Mouse (Mus musculus) spleen, embryonic (tissue): ENCODE results near the gene Cerk.

Experiments used
- CTCF ChIA-PET: fragments of 350-600 bp; sonication (Branson Sonifier 250); formaldehyde crosslinking; loops from one replicate; lab custom pipeline; 2022; lab: Charles Lee

Gene Cerk

GRCm38 (mm10) chr15:86167787-86168504 lies 18.0 kb downstream of the Cerk start:
- CTCF ChIA-PET = interaction anchor here (0.7 to 1.6 kb wide), 2 partner anchors 11 to 37 kb away, joined by 3 read pairs; no protein-coding TSS in a partner anchor

- CTCF ChIA-PET = interaction anchor here (1.0 kb wide), 1 partner anchor 27 kb away, joined by 3 read pairs; no protein-coding TSS in a partner anchor
Measured at GRCm38 (mm10) chr15:86167032-86167655, 18.8 kb downstream of the Cerk start.

GRCm38 (mm10) chr15:86165811-86166590 lies 19.9 kb downstream of the Cerk start:
- CTCF ChIA-PET = interaction anchor here (0.6 to 1.0 kb wide), 2 partner anchors 26 to 43 kb away, joined by 3 to 22 read pairs; no protein-coding TSS in a partner anchor

GRCm38 (mm10) chr15:86164718-86165345 lies 21.1 kb downstream of the Cerk start:
- CTCF ChIA-PET = interaction anchor here (0.5 kb wide), 1 partner anchor 18 kb away, joined by 4 read pairs; no protein-coding TSS in a partner anchor

GRCm38 (mm10) chr15:86161800-86162199 lies 24.1 kb downstream of the Cerk start:
- CTCF ChIA-PET = interaction anchor here (0.7 to 1.7 kb wide), 4 partner anchors 11 to 34 kb away, joined by 4 to 6 read pairs (median 5); no protein-coding TSS in a partner anchor

GRCm38 (mm10) chr15:86160906-86161305 lies 25.0 kb downstream of the Cerk start:
- CTCF ChIA-PET = interaction anchor here (0.5 kb wide), 1 partner anchor 77 kb away, joined by 4 read pairs; no protein-coding TSS in a partner anchor

GRCm38 (mm10) chr15:86159719-86160118 lies 26.2 kb downstream of the Cerk start:
- CTCF ChIA-PET = interaction anchor here (1.2 kb wide), 1 partner anchor 32 kb away, joined by 3 read pairs; no protein-coding TSS in a partner anchor

- CTCF ChIA-PET = interaction anchor here (1.2 kb wide), 1 partner anchor 32 kb away, joined by 3 read pairs; no protein-coding TSS in a partner anchor
Measured at GRCm38 (mm10) chr15:86159093-86159492, 26.8 kb downstream of the Cerk start.

GRCm38 (mm10) chr15:86156492-86156891 lies 29.4 kb downstream of the Cerk start:
- CTCF ChIA-PET = interaction anchor here (1.1 kb wide), 1 partner anchor 11 kb away, joined by 3 read pairs; no protein-coding TSS in a partner anchor

GRCm38 (mm10) chr15:86153481-86153960 lies 32.4 kb downstream of the Cerk start:
- CTCF ChIA-PET = interaction anchor here (1.5 kb wide), 1 partner anchor 17 kb away, joined by 3 read pairs; no protein-coding TSS in a partner anchor

GRCm38 (mm10) chr15:86150593-86150992 lies 35.3 kb downstream of the Cerk start:
- CTCF ChIA-PET = no interaction called here

GRCm38 (mm10) chr15:86146922-86147321 lies 39.0 kb downstream of the Cerk start:
- CTCF ChIA-PET = no interaction called here

- CTCF ChIA-PET = no interaction called here
Measured at GRCm38 (mm10) chr15:86145046-86145445, 40.9 kb downstream of the Cerk start.

- CTCF ChIA-PET = no interaction called here
Measured at GRCm38 (mm10) chr15:86144577-86144976, 41.4 kb downstream of the Cerk start.

- CTCF ChIA-PET = interaction anchor here (0.6 to 1.6 kb wide), 3 partner anchors 22 to 46 kb away, joined by 3 to 4 read pairs (median 3); partner anchors contain the start of gene Cerk
Measured at GRCm38 (mm10) chr15:86140323-86140722, 45.6 kb downstream of the Cerk start.

- CTCF ChIA-PET = interaction anchor here (0.8 to 1.3 kb wide), 3 partner anchors 15 to 241 kb away, joined by 3 read pairs; no protein-coding TSS in a partner anchor
Measured at GRCm38 (mm10) chr15:86137638-86138037, 48.3 kb downstream of the Cerk start.

- CTCF ChIA-PET = interaction anchor here (0.7 to 0.9 kb wide), 3 partner anchors 8 to 51 kb away, joined by 3 to 25 read pairs (median 14); no protein-coding TSS in a partner anchor
Measured at GRCm38 (mm10) chr15:86134941-86135783, 50.8 kb downstream of the Cerk start.

- CTCF ChIA-PET = interaction anchor here (0.6 kb wide), 1 partner anchor 81 kb away, joined by 6 read pairs; no protein-coding TSS in a partner anchor
Measured at GRCm38 (mm10) chr15:86130657-86131056, 55.3 kb downstream of the Cerk start.

- CTCF ChIA-PET = no interaction called here
Measured at GRCm38 (mm10) chr15:86129036-86129435, 56.9 kb downstream of the Cerk start.
